Mouse (Mus musculus): ENCODE results near the gene Avp.
"Not testable (repeated sequence)": the region's sequence is repeated elsewhere in the genome, so short reads cannot be mapped to it uniquely, and the experiment has no call there.

The Avp gene

DNA sequence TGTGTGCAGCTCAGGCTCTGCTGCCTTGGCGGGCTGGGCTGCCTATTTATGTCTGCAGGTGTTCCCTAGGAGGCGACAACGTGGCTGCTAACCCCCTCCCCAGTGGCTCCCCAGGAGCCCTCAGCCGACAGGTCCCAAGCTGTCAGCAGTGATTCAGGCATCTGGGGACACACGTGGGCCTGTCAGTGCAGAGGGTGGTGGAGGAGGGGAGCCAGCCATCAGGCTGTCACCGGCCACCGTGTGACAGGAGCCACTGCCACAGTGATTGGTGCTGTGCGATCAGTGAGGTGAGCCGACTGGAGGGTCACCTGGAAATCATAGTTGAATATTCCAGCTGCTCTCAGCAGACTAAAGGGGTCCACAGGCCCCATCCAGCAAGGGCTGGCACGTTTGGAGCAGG is at the start of gene Avp:
Gene Avp (minus strand): TSS at position 3 of the 400 bp plus-strand sequence.
- no peak for DNase-seq (ENCODE audit: low read depth)

DNA sequence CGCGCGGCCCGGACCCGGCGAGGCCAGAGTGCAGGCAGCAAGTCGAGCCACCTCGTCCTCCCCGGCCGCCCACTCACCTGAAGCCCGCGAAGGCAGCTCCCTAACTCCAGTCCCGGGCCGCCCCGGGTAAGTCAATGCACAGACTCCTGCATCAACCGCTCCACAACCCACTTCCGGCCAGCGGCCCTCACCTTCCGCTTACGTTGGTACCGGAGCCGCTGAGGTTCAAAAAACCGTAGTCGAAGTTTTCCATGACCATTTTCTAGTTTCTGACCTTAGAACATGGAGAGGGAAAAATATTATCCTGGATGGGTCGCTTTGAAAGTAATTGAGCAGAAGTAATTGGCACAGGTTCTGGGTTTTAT is 47.5 kb upstream of the Avp start, which contains the start of the genes Fastkd5 and Ubox5:
Gene Fastkd5 (minus strand): TSS at position 189 of the 365 bp plus-strand sequence.
Gene Ubox5 (minus strand): TSS at position 200 of the 365 bp plus-strand sequence.
- peak; percentile 86 for DNase-seq (ENCODE audit: low read depth)

DNA sequence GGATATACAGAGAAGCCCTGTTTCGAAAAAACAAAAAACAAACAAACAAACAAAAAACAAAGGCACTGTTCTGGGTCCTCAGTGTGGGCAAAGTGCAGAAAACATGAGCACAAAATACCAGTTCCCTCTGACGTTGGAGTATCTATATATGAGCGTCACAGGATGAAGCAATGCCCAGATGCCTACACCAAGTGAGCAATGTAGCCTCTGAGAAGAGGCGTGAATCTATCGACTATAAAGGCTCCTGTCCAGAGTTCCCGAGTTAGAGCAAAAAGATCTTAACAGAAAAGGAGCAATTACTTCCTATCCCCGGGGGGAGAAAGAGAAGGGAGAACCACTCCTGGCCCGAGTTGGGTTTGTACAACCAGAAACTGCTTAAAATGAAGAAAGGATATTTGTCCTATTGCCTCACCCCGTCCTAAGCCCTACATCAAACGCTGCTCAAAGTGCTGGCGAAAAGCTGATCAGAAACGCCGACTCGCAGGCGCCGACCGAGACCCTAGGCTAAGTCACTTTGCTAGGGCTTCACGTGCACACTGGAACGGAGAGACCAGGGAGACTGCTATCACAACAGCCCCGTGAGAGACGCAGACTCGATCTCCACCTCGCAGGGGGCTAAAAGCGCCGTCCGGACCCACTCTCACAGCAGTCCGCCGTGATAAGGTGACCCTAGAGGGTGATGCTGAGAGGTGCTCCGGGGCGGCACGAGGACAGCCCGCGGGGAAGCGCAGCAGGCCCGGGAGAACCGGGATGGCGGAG is 46.9 kb upstream of the Avp start:
- peak; percentile 29 for DNase-seq (ENCODE audit: low read depth)

- DNase-seq (ENCODE audit: low read depth): peak; percentile 32
These were observed 46.1 kb upstream of the Avp start for GRCm38 (mm10) chr2:130628424-130628823.

DNA sequence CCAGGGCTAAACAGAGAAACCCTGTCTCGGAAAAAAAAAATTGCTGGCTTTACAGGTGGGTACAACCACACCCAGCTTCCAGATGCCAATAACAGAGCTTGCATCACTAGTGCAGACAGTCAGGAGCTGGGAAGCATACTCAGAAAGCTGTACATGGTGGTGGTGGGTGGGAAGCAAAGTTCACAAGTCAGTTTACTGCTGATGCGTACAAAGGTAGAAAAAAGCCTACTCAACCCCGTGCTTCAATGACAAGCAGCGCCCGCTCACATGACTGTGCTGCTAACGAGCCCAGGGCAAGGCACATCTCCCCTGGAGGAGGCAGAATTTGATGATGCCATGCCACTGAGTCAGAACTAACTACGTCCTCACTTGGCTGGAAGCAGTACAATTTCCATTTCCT is 36.6 kb upstream of the Avp start:
- DNase-seq (ENCODE audit: low read depth): no peak

- peak; percentile 32 for DNase-seq (ENCODE audit: low read depth)
These were observed 30.7 kb upstream of the Avp start for GRCm38 (mm10) chr2:130613091-130613490.

GRCm38 (mm10) chr2:130602195-130602594 is 19.8 kb upstream of the Avp start:
- DNase-seq (ENCODE audit: low read depth): no peak

- DNase-seq (ENCODE audit: low read depth): no peak
These were observed 16.0 kb upstream of the Avp start for GRCm38 (mm10) chr2:130598399-130598798.

GRCm38 (mm10) chr2:130597601-130598010 is 15.3 kb upstream of the Avp start:
- DNase-seq (ENCODE audit: low read depth): no peak

GRCm38 (mm10) chr2:130595596-130595995 is 13.2 kb upstream of the Avp start:
- DNase-seq (ENCODE audit: low read depth): no peak

GRCm38 (mm10) chr2:130591016-130591415 is 8.7 kb upstream of the Avp start:
- DNase-seq (ENCODE audit: low read depth): no peak

DNA sequence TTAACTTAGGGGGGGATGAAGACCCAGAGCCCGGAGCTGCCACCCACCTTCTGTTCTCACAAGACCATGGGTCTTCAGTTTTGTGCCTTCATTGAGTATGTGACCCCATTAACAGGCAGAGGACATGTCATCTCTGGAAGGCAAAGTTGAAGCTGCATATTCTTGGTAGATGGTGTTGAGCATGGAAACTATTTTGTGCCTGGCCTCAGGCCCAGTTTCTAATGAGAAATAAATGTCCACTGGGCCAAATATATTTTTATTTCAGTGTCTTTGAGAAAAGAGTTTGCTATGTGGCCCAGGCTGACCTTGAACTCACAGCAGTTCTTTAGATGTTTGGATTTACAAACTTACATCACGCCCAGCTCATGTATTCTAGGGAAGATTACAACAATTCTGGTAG is 7.4 kb upstream of the Avp start:
- no peak for DNase-seq (ENCODE audit: low read depth)

DNA sequence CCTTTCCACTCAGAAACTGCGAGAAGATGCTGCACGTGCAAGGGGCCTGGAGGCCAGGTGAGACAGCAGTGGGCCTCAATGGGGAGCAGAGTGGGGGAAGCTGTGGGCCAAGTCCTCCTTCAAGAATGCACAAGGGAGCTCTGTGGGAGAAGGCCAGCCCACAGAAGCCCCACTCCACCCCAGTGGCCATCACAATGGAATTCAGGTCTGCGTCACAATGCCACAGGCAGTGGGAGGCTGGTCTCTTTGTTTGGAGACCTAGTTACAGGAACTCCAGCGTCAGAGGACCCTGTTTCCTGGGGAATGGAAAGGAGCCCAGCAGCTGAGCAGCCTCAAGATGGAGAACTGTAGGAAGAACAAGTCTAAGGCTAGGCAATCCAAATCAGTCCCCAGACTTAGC is 6.8 kb upstream of the Avp start:
- no peak for DNase-seq (ENCODE audit: low read depth)

DNA sequence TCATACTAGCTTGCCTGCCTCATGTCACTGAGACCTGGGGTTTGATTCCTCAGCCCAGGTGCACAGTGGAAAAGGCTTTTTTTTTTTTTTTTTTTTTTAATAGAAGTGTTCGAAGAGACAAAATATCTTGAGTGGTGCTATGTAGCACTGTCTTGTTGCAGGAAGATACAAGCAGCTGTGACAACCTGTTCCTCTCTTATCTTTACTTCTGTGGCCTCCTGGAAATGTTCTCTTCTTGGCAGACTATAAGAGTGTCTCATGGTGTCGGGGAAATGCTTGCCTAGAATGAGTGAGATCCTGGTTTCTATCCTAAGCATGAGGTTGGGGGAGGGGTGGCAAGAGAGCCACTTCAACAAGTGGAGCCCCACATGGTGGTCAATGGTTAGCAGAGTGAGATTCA is 6.0 kb upstream of the Avp start:
- no peak for DNase-seq (ENCODE audit: low read depth)

DNA sequence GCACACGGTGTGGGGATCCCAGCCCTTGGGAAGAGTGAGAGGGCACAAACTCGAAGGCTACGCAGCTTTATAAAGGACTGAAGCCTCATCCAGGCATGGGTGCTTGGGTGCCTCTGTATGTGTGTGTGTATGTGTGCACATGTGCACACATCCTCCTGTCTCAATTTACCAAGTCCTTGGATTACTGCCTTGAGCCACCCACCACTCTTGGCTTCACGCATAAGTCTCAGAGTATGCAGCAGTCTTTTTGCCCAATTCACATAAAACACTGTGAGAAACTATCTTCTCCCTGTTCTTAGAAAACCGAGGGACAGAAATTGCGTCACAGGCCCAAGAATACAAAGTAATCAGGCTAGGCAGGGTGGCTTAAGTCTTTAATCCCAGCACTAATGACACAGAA is 3.7 kb upstream of the Avp start:
- DNase-seq (ENCODE audit: low read depth): no peak

GRCm38 (mm10) chr2:130583902-130584560 is 1.7 kb upstream of the Avp start:
- DNase-seq (ENCODE audit: low read depth): no peak

- no peak for DNase-seq (ENCODE audit: low read depth)
These were observed 1.2 kb downstream of the Avp start for GRCm38 (mm10) chr2:130581201-130581600.

- DNase-seq (ENCODE audit: low read depth): no peak
These were observed 2.6 kb downstream of the Avp start for GRCm38 (mm10) chr2:130579791-130580190.

DNA sequence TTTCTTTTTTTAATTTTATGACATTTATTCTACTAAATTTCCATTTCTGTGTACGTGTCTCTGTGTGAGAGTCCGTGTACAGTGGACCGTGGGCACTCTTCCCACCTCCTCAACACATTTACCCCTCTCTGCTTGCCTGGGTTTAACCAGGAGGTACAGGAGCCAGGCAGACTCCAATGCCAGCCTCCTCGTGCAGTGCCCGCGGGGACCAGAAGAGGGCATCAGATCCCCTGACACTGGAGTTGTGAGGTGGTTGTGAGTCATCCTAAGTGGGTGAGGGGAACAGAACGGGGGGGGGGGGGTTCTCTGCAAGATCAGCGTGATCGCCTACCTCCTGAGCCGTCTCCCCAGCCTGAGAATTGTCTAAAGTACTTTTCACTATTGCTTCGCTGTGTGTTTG is 4.2 kb downstream of the Avp start:
- DNase-seq (ENCODE audit: low read depth): peak; percentile 50

- peak; percentile 64 for DNase-seq (ENCODE audit: low read depth)
These were observed 4.7 kb downstream of the Avp start for GRCm38 (mm10) chr2:130577632-130578031.

GRCm38 (mm10) chr2:130577021-130577420 is 5.3 kb downstream of the Avp start:
- DNase-seq (ENCODE audit: low read depth): no peak

DNA sequence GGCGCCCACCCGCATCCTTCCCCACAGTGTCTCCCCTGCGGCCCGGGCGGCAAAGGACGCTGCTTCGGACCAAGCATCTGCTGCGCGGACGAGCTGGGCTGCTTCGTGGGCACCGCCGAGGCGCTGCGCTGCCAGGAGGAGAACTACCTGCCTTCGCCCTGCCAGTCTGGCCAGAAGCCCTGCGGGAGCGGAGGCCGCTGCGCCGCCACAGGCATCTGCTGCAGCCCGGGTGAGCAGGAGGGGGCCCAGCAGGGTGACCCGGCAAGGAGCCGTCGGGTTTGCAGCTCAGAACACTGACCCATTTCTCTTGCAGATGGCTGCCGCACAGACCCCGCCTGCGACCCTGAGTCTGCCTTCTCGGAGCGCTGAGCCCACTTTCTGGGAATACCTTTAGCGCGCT is 5.8 kb downstream of the Avp start:
- DNase-seq (ENCODE audit: low read depth): not testable (repeated sequence)

DNA sequence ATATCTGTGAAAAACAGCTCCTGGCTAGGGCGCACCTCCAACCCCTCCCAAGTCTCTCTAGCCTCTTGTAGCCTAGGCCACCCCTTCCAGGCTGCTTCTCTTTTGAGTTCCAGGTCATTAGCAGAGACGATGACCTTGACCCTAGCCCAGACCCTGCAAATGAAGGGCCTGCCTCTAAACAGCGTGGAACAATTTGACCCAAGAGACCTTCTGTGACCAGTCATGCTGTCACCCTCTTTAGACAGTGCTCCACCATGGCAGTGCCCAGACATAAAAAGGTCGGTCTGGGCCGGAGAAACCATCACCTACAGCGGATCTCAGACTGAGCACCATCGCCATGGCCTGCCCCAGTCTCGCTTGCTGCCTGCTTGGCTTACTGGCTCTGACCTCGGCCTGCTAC is 6.5 kb downstream of the Avp start, which contains the start of gene Oxt:
Gene Oxt (plus strand): TSS at position 301 of the 400 bp plus-strand sequence.
- DNase-seq (ENCODE audit: low read depth): no peak

Data from c-Kit-positive CD71-positive TER-119-negative erythroid progenitor cells, embryonic 14.5 days (primary cell).